Mouse (Mus musculus) C2C12 (cell line): ENCODE results near the gene Dapk1.

Source experiments
- CTCF ChIP-seq: IDR thresholded peaks from one replicate; pipeline ENCODE4 v1.5.1; 2011; ENCODE audit not compliant: control insufficient read depth, insufficient read depth, insufficient read length
- FOSL1 ChIP-seq: IDR thresholded peaks from one replicate; pipeline ENCODE4 v1.8.0; 2011; ENCODE audit warnings: mild to moderate bottlenecking, low read length; ENCODE audit not compliant: poor library complexity, insufficient read depth, severe bottlenecking
- MAX ChIP-seq: IDR thresholded peaks from one replicate; pipeline ENCODE4 v1.6.1; 2011; ENCODE audit warnings: mild to moderate bottlenecking, control low read depth
- MYOD1 ChIP-seq: IDR thresholded peaks from one replicate; pipeline ENCODE4 v1.6.1; 2011; ENCODE audit warnings: low read depth; ENCODE audit not compliant: control insufficient read depth, insufficient read length
- MYOG ChIP-seq: IDR thresholded peaks from one replicate; pipeline ENCODE4 v1.6.1; 2011; ENCODE audit not compliant: control insufficient read depth, insufficient read length; ENCODE audit errors: extremely low read depth
- USF1 ChIP-seq: IDR thresholded peaks from one replicate; pipeline ENCODE4 v1.6.1; 2011; ENCODE audit warnings: low read depth, mild to moderate bottlenecking, control low read depth, moderate library complexity

- TF ChIP-seq USF1 = no peak
- TF ChIP-seq CTCF = no peak
- TF ChIP-seq MAX = no peak
- TF ChIP-seq MYOG = no peak
- TF ChIP-seq MYOD1 = no peak
- no peak for TF ChIP-seq FOSL1
Observed at GRCm38 (mm10) chr13:60612160-60612559, 10.4 kb downstream of the Dapk1 start.
